In genomic region chr13:96923999-96924961, GRCm38 (mm10) we compare ENCODE assay signal across 8 mouse cellular contexts. TPM values are rescaled to one million over a fixed set of nuclear protein-coding genes. Genes with fewer than 3 reads are reported as not detected.
DNase-seq lines count a peak whose midpoint lies in the region; ATAC-seq and TF ChIP-seq lines count a peak whose summit lies in the region.

TSS of gene Gcnt4 (plus strand) at chr13:96924689.

- WGBS in embryonic facial prominence, embryonic 12.5 days, result 10% methylated on average over 56 of the region's 56 CpGs
- WGBS in heart, embryonic 13.5 days, result 9% methylated on average over 56 of the region's 56 CpGs
- WGBS in kidney, embryonic 16.5 days, result 10% methylated on average over 56 of the region's 56 CpGs

- peak; percentile 68 for DNase-seq in 416B (ENCODE audit: low read depth)
- no peak for DNase-seq in Patski (ENCODE audit: low read depth, low spot score)
- DNase-seq in lung, postnatal 10 days, result peak; percentile 66
- DNase-seq in ovary, postnatal 10 days (ENCODE audit: low spot score), result peak; percentile 31
- DNase-seq in layer of hippocampus, adult 18-20 months (ENCODE audit: low spot score in 2 of 2), result no peak

- peaks cover 5% of the 10 kb centered on the region for H3K27me3 ChIP-seq in Patski
- peaks cover 36% of the 10 kb centered on the region for H3K27me3 ChIP-seq in embryonic facial prominence, embryonic 12.5 days
- H3K27me3 ChIP-seq in heart, embryonic 13.5 days (replicated peaks), result peaks cover 30% of the 10 kb centered on the region
- peaks cover 20% of the 10 kb centered on the region for H3K27me3 ChIP-seq in kidney, embryonic 16.5 days (ENCODE audit: insufficient read depth, low read length)

- POLR2A ChIA-PET in Patski (lab: Charles Lee), result interaction anchor here (1.2 to 1.5 kb wide), 2 partner anchors 13 to 20 kb away, joined by 3 to 4 read pairs; no protein-coding TSS in a partner anchor

- no peak within 1 kb of the TSS for H3K27ac ChIP-seq in embryonic facial prominence, embryonic 12.5 days
- H3K27ac ChIP-seq in heart, embryonic 13.5 days (replicated peaks), result no peak within 1 kb of the TSS
- H3K27ac ChIP-seq in kidney, embryonic 16.5 days (ENCODE audit: low read length), result no peak within 1 kb of the TSS

- no peaks in the 10 kb centered on the region for H3K36me3 ChIP-seq in embryonic facial prominence, embryonic 12.5 days
- no peaks in the 10 kb centered on the region for H3K36me3 ChIP-seq in heart, embryonic 13.5 days
- H3K36me3 ChIP-seq in kidney, embryonic 16.5 days (ENCODE audit: insufficient read depth, low read length), result no peaks in the 10 kb centered on the region

- peak within 1 kb of the TSS; percentile 99 for H3K4me2 ChIP-seq in embryonic facial prominence, embryonic 12.5 days (replicated peaks)
- peak within 1 kb of the TSS; percentile 96 for H3K4me2 ChIP-seq in heart, embryonic 13.5 days
- peak within 1 kb of the TSS; percentile 99 for H3K4me2 ChIP-seq in kidney, embryonic 16.5 days (replicated peaks; ENCODE audit: low read depth, low read length)

- in situ Hi-C loops in Patski (cut with MboI; ENCODE audit: low pct_unique_long_range_greater_than_20kb), result no loop called here

- H3K4me1 ChIP-seq in embryonic facial prominence, embryonic 12.5 days, result no peaks in the 10 kb centered on the region; the same call in 1 of the 2 replicates
- no peaks in the 10 kb centered on the region for H3K4me1 ChIP-seq in heart, embryonic 13.5 days
- peaks cover 23% of the 10 kb centered on the region for H3K4me1 ChIP-seq in kidney, embryonic 16.5 days (ENCODE audit: insufficient read depth, low read length)

- H3K9me3 ChIP-seq in embryonic facial prominence, embryonic 12.5 days, result no peaks in the 10 kb centered on the region
- no peaks in the 10 kb centered on the region for H3K9me3 ChIP-seq in heart, embryonic 13.5 days
- no peaks in the 10 kb centered on the region for H3K9me3 ChIP-seq in kidney, embryonic 16.5 days (ENCODE audit: low read length)

- CTCF ChIA-PET in Patski (lab: Charles Lee), result interaction anchor here (1.1 to 1.5 kb wide), 4 partner anchors 10 to 18 kb away, joined by 3 read pairs; no protein-coding TSS in a partner anchor

- peak; percentile 23 for ATAC-seq in Patski
- peak; percentile 61; the same call in 1 of the 2 replicates for ATAC-seq in embryonic facial prominence, embryonic 12.5 days (ENCODE audit: insufficient number of reproducible peaks, insufficient read depth, low FRiP score, low TSS enrichment)
- no peak; the same call in 1 of the 2 replicates for ATAC-seq in heart, embryonic 13.5 days (ENCODE audit: extremely low read depth, insufficient number of reproducible peaks, low FRiP score, low TSS enrichment)
- ATAC-seq in kidney, embryonic 16.5 days (ENCODE audit: low FRiP score, low TSS enrichment), result peak; percentile 90

- peak within 1 kb of the TSS; percentile 74 for H3K4me3 ChIP-seq in embryonic facial prominence, embryonic 12.5 days
- peak within 1 kb of the TSS; percentile 78 for H3K4me3 ChIP-seq in heart, embryonic 13.5 days
- peak within 1 kb of the TSS; percentile 83 for H3K4me3 ChIP-seq in kidney, embryonic 16.5 days (ENCODE audit: low read length)

- TF ChIP-seq CTCF in Patski (IDR thresholded peaks at IDR 0.05), result no peak

- H3K9ac ChIP-seq in embryonic facial prominence, embryonic 12.5 days, result peak within 1 kb of the TSS; percentile 60
- H3K9ac ChIP-seq in heart, embryonic 13.5 days, result peak within 1 kb of the TSS; percentile 85
- peak within 1 kb of the TSS; percentile 79 for H3K9ac ChIP-seq in kidney, embryonic 16.5 days (replicated peaks; ENCODE audit: low read length)

RNA-seq across cellular contexts. Expression of gene Gcnt4, which starts in this region (rescaled TPM):
- 1.7 TPM for polyA plus RNA-seq in Patski (2021)
- 0.22 and 0.23 TPM in 2 replicates for polyA plus RNA-seq in embryonic facial prominence, embryonic 12.5 days (2016; fragmentation: Nextera tagmentation; extraction: Ambion mirVana)
- polyA plus RNA-seq in heart, embryonic 13.5 days (2015; fragmentation: Nextera tagmentation; extraction: Ambion mirVana), result 0.36 and 0.44 TPM in 2 replicates
- polyA plus RNA-seq in kidney, embryonic 16.5 days (2015; fragmentation: Nextera tagmentation; extraction: Ambion mirVana), result 1.7 and 1.8 TPM in 2 replicates
- total RNA-seq in layer of hippocampus, adult 18-20 months (2021), result 1 to 10 TPM; 2.4 to 2.9 TPM

Comparison
In these comparisons a context has a peak if more than half of its experiments do, and no peak if none do; other contexts are left out.
1. Peak in ATAC-seq, H3K4me3 ChIP-seq, H3K9ac ChIP-seq and H3K4me2 ChIP-seq in embryonic facial prominence, embryonic 12.5 days; RNA of the gene not detected or under 1 TPM.
2. DNase-seq: peak in 416B (single experiment), lung, postnatal 10 days (single experiment) and ovary, postnatal 10 days (single experiment); none in Patski (single experiment) and layer of hippocampus, adult 18-20 months (0 of 2).
3. Peak in every context shown above with its lines, with median percentiles within 50 percentile points of each other: H3K4me2 ChIP-seq, H3K4me3 ChIP-seq and H3K9ac ChIP-seq.